Mouse (Mus musculus) T-helper 17 cell (primary cell): Measurements from ENCODE around the gene Ntpcr.

Experiments
- in situ Hi-C, 2 experiments: fragments of 300-600 bp; cut with MboI, MseI; formaldehyde crosslinking; loops; 1 replicate in 1 of 2; 2 replicates in 1 of 2; pipeline ENCODE4 v1.15.1; 2025; ENCODE audit warnings: high pct_unique_total_duplicates in 2 of 2

The Ntpcr gene

DNA sequence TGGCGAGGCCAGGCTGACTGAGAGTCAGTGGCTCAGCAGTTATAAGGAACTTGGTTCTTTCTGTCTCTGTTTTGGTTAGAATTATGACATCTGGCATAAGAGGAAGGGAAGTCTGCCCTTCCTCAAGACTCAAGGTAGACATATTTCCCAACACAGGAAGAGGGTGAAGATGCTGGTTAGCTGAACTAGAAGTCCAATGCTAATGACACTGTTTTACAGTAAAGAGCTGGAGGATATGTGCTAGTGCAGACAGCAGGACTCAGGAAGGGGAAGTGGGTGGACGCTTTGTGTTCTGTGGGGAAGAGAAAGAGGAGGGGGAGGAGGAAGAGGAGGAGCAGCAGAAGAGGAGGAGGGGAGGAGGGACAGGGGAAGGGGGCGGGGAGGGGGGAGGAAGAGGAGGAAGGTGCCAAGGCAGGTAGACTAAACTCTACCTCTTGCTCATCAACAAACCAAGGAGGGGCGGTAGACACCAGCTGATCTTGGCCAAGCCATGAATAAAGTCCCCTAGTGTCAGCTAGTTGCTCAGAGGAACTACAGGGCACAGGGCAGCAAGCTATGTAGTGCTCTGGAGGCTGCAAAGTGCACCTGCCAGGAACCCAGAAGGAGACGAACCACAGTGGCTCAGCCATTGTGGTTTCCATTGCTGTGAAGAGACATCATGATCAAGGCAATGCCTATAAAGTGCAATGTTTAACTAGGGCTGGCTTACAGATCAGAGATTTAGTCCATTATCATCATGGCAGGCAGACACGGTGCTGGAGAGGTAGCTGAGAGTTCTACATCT lies 4.5 kb upstream of the Ntpcr start:
- in situ Hi-C loops: no loop called here

DNA sequence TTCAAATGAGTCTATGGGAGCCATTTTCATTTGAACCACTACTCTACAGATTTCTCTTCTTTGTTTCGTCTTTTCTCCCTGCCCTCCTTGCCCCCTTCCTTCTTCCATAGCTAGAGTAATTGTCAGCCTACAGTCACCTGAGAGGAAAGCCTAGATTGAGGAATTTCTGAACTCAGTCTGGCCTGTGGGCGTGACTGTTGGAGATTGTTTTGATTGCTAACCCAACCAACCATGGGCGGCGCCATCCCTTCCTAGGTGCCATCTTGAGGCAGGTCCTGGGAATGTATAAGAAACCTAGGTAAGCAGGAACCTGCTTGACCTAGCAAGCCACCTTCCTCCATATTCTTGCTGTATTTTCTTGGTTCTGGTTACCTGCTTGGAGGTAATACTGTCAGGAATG lies 3.6 kb upstream of the Ntpcr start:
- in situ Hi-C loops: no loop called here

- in situ Hi-C loops: no loop called here
Measured at GRCm38 (mm10) chr8:125726986-125727385, 2.8 kb upstream of the Ntpcr start.

GRCm38 (mm10) chr8:125727797-125728196 lies 2.0 kb upstream of the Ntpcr start:
- in situ Hi-C loops: no loop called here

DNA sequence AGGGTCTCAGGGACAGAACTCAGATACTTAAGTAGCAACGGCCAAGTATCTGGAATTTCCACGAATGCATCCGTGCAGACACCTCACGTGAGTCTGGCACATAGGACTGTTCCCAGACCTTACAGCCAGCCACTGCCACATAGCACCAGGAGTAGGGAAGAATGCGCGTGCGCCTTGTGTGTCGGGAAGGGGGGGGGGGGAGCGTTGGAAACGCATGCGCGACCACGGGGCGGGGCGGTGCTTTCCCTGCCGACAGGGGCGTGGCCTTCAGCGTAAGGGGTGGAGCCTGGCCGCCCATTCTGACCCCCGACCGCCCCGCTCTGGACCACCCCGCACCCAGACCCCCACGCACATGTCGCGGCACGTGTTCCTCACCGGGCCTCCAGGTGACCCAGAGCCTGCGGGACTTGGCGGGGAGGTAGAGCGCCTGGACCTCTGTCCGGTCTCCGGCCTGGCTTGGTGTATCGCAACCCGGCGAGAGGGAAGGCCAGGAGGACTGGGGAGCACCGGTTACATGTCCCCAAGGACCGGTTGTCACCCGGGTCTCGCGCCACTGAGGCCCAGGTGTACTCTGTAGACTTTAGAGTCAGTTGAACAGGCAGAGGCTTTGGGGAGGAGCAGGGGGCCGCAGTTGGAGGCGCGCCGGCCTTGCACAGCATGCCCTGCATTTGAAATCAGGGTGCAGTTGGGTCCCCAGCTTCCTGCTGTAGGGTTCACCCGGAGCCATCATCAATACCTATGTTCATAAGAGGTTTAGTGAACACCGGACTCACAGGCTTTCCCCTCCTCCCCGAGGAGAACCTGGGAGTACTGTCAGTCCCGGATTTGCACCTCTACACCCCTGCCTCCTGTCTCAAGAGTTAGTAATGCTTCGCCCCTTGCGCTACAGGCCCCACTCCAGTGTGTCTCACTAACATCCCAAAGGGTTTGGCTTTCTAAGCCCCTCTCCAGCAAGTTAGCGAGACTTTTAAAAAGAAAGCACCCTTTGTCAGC lies 4.5 kb downstream of the Ntpcr start:
- in situ Hi-C loops: no loop called here

DNA sequence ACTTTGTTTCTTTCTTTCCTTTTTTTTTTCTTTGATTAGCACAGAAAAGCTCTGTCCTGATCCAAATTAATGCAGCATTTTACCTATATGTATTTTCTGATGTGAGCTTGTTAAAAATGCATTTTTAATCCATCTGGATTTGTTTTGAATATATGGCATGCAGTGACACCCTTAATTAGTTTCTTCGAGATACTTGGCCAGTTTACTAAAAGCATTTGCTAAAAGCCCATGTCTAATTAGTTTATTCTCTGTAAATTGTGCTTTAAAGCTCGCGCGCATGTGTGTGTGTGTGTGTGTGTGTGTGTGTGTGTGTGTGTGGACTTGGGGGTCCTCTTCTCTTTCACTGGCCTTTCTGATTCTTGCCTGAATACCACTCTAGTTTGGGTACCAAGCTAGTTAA lies 9.2 kb downstream of the Ntpcr start:
- in situ Hi-C loops: no loop called here

GRCm38 (mm10) chr8:125740655-125741054 lies 10.9 kb downstream of the Ntpcr start:
- in situ Hi-C loops: no loop called here

GRCm38 (mm10) chr8:125741377-125741776 lies 11.6 kb downstream of the Ntpcr start:
- in situ Hi-C loops: no loop called here

GRCm38 (mm10) chr8:125741855-125742254 lies 12.1 kb downstream of the Ntpcr start:
- in situ Hi-C loops: no loop called here

GRCm38 (mm10) chr8:125742406-125742805 lies 12.6 kb downstream of the Ntpcr start:
- in situ Hi-C loops: no loop called here

DNA sequence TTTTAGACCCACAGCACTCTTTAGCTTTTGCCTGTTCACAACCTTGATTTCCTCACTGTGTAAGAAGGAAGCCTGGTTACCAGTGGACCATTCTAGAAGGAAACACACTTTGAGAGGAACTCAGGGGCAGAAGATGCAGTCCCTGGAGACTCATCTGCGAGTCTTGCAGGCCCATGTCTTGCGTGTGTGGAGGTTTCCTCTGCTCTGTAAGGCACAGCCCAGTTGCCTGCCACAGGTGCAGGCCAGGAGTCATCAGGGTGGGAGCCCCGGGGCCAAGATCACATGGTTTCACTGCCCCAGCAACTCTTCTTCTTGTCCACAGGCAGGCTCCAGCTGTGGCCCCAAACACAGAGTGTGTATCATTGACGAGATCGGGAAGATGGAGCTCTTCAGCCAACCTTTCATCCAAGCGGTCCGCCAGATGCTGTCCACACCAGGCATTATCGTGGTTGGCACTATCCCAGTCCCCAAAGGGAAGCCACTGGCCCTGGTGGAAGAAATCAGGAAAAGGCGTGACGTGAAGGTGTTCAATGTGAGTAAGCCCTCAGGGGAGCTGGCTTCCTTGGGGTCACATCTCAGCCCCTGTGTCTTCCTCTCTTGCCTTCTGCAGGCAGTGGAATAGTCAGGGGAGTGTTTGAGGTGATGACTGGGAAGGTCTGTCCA lies 15.3 kb downstream of the Ntpcr start:
- in situ Hi-C loops: no loop called here

GRCm38 (mm10) chr8:125747390-125747789 lies 17.6 kb downstream of the Ntpcr start:
- in situ Hi-C loops: no loop called here

DNA sequence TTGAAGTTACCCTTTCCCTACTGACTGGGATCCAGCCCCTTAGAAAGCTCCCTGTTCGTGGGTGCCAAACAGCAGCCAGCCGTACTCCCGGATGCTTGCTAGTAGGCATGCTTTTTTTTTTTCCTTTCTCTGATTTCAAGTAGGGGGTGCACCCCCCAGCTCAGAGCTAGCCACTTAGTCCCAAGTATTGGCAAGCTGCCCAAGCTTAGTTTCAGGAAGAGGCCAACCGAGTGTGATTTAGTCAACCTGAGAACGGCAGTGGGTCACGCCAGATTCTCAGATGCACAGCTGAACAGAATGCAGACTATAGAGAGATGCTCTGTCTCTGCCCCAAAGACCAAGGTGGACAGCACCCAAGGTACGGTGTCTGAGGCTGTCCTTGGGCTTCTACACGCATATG lies 21.1 kb downstream of the Ntpcr start:
- in situ Hi-C loops: no loop called here

DNA sequence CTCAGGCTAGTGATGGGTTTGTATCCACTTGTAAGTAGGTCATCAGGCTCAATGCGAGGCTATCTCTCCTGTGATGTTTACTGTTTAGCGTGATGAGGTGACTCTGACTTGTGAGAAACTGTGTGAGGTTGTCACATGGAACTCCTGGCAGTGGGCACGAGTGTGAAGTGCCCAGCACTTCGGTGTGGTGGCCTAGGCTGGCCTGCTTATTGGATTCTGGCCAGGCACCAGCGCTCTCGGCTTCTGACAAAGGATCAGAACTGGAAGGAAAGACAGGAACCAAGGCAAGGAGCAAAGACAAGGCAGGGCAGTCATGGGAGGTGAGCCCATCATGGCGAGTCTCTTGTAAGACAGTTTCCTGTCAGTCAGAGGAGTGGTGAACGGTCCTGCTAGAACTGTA lies 26.1 kb downstream of the Ntpcr start:
- in situ Hi-C loops: no loop called here

DNA sequence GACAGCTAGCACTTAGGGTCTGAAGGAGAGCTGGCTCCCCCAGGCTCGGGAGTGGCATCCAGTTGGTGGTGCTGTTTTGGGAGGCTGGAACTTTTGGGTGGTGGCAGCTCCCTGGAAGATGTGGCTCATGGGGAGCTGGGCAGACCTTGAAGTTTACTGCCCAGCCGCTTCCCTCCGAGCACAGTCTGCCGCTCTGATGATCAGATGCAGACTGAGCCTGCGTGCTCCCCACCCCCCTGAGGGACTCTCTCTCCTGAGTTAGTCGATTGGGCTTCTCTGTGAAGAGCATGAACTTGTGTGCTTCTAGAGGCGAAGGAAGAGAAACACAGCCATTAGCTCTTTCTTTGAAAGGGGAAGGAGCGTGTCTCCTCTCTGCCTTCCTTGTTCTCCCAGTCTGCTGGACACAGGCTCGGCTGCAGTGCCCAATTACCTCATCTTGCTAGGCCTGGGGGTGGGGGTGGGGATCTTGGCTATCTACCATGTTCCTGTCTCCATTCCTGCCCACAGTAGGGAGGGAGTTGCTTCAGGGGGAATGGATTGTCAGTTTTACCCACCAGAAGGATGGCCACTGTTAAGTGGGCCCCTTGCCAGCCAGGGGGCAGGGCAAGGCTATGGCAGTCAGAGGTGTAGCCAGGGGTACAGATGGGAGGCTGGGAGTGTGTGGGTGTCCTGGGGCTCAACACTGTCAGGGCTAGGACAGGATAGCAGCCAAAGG lies 26.8 kb downstream of the Ntpcr start:
- in situ Hi-C loops: no loop called here

GRCm38 (mm10) chr8:125757106-125757496 lies 27.3 kb downstream of the Ntpcr start:
- in situ Hi-C loops: no loop called here

DNA sequence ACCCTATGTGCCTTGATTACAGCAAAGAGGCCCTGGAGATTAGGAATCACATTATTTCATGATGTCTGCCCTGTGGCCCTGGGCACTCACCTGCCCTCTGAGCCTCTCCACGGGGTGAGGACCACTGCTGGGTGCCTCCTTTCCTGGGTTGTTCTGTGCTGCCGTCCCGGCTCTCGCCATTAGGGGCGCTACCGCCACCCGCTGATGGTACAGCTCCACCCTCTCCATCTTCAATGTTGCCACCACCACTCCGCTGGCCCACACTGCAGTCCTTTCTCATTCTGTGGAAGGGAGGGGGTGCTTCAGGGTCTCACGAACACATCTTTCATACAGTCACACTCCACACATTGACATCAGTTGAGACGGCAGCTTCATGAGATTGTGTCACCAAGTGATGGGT lies 29.3 kb downstream of the Ntpcr start:
- in situ Hi-C loops: no loop called here

DNA sequence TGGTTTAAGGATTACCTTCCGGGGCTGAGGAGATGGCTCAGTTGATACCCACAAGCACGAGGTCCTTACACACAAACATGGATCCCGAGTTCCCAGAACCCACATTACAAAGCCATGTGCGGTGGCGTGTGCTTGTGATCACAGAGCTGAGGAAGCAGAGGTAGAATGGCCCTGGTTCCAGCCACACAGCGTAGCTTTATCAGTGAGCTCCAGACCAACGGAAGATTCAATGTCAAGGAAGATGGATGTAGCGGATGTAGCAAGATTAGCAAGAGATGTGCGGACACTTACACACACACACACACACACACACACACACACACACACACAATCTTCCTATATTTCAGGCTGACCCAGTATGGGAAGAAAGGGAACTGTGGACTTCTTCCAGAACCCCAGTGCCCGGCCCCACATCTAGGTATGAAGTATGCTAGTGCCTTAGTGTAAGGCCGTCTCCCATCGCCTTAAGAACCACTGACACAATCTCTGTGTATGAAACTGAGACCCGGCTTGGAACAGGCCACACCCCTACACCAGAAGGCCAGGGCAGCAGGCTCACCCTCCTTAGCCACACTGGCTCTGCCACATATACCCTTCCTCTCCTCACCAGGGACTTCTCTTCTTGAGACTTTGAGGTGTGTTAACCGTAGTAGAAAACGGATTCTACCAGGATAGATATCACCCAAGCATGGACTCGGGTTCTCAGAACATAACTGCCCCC lies 33.5 kb downstream of the Ntpcr start:
- in situ Hi-C loops: no loop called here

- in situ Hi-C loops: no loop called here
Measured at GRCm38 (mm10) chr8:125768079-125768478, 38.3 kb downstream of the Ntpcr start.

GRCm38 (mm10) chr8:125772300-125772699 lies 42.5 kb downstream of the Ntpcr start:
- in situ Hi-C loops: no loop called here

GRCm38 (mm10) chr8:125773281-125773803 lies 43.6 kb downstream of the Ntpcr start:
- in situ Hi-C loops: no loop called here
